Mouse (Mus musculus) cerebellum, postnatal 14 days (tissue): ENCODE measurements around the gene Ptgir.

ENCODE experiments used
- DNase-seq, 2 experiments: peaks; one replicate each; pipeline ENCODE4 v3.0.0; 2021; ENCODE audit warnings: mixed read lengths in 2 of 2

Gene Ptgir

GRCm38 (mm10) chr7:16892352-16892730 is 13.9 kb upstream of the Ptgir start:
- no peak for DNase-seq

GRCm38 (mm10) chr7:16893612-16894011 is 12.7 kb upstream of the Ptgir start:
- DNase-seq = no peak

- DNase-seq = no peak
These were observed 12.0 kb upstream of the Ptgir start for GRCm38 (mm10) chr7:16894279-16894678.

GRCm38 (mm10) chr7:16895000-16895399 is 11.3 kb upstream of the Ptgir start:
- DNase-seq = peak; percentile 90 to 91

- no peak for DNase-seq
These were observed 10.8 kb upstream of the Ptgir start for GRCm38 (mm10) chr7:16895511-16895910.

- DNase-seq = no peak
These were observed 5.8 kb upstream of the Ptgir start for GRCm38 (mm10) chr7:16900526-16900925.

- DNase-seq = no peak
These were observed 2.8 kb upstream of the Ptgir start for GRCm38 (mm10) chr7:16903439-16903955.

GRCm38 (mm10) chr7:16904120-16904675 is 2.1 kb upstream of the Ptgir start:
- no peak for DNase-seq

GRCm38 (mm10) chr7:16905491-16906021 is 734 bp upstream of the Ptgir start:
- DNase-seq = no peak

GRCm38 (mm10) chr7:16906889-16907559 is 734 bp downstream of the Ptgir start:
- DNase-seq = no peak

GRCm38 (mm10) chr7:16907842-16908241 is 1.6 kb downstream of the Ptgir start:
- no peak for DNase-seq

GRCm38 (mm10) chr7:16908367-16908766 is 2.1 kb downstream of the Ptgir start:
- DNase-seq = no peak

- DNase-seq = no peak
These were observed 2.6 kb downstream of the Ptgir start for GRCm38 (mm10) chr7:16908859-16909258.

- DNase-seq = no peak
These were observed 3.6 kb downstream of the Ptgir start for GRCm38 (mm10) chr7:16909909-16910308.

- no peak for DNase-seq
These were observed 5.6 kb downstream of the Ptgir start for GRCm38 (mm10) chr7:16911904-16912303.

- no peak for DNase-seq
These were observed 6.1 kb downstream of the Ptgir start for GRCm38 (mm10) chr7:16912360-16912759.

- DNase-seq = peak; percentile 87 to 91
These were observed 7.6 kb downstream of the Ptgir start for GRCm38 (mm10) chr7:16913806-16914452.

- no peak for DNase-seq
These were observed 8.4 kb downstream of the Ptgir start for GRCm38 (mm10) chr7:16914453-16915343.

- DNase-seq = peak in 1 of 2 experiments; percentile 42
These were observed 9.4 kb downstream of the Ptgir start for GRCm38 (mm10) chr7:16915461-16916340.

- peak in 1 of 2 experiments; percentile 71 for DNase-seq
These were observed 10.3 kb downstream of the Ptgir start for GRCm38 (mm10) chr7:16916342-16917265.
